Comparison of ENCODE assay signal across 9 mouse cellular contexts in genomic region chr15:85645971-85646638, GRCm38 (mm10).
DNase-seq lines count a peak whose midpoint lies in the region; ATAC-seq lines count a peak whose summit lies in the region.
"Had no signal": no experiment of that assay in that cellular context is flagged by ENCODE, and none has a peak within 500 bp of the region (broad histone marks: within the 10 kb centered on the region; RNA-seq: fewer than 3 reads in every experiment).

No protein-coding gene starts in this region.

- peak; percentile 54 for ATAC-seq in forebrain, embryonic 16.5 days
- ATAC-seq in limb, embryonic 13.5 days (ENCODE audit: low FRiP score, low read depth) = peak; percentile 72
- ATAC-seq in midbrain, embryonic 12.5 days (ENCODE audit: low FRiP score, low read depth) = peak; percentile 49; the same call in 1 of the 2 replicates
- ATAC-seq in stomach, embryonic 15.5 days (ENCODE audit: insufficient read depth, low FRiP score, low read depth) = no peak

- H3K4me3 ChIP-seq in forebrain, embryonic 16.5 days (replicated peaks; ENCODE audit: low read length) = peak overlapping the region; percentile 46
- peak overlapping the region; percentile 40 for H3K4me3 ChIP-seq in hindbrain, embryonic 10.5 days
- H3K4me3 ChIP-seq in limb, embryonic 13.5 days = peak overlapping the region; percentile 50
- peak overlapping the region; percentile 28 for H3K4me3 ChIP-seq in midbrain, embryonic 12.5 days
- H3K4me3 ChIP-seq in stomach, embryonic 15.5 days (replicated peaks) = peak overlapping the region; percentile 53
- H3K4me3 ChIP-seq: erythroblast, embryonic 14.5 days had no signal

- 1% methylated on average over 33 of the region's 33 CpGs for WGBS in forebrain, embryonic 16.5 days
- WGBS in hindbrain, embryonic 10.5 days = 3% methylated on average over 33 of the region's 33 CpGs
- WGBS in limb, embryonic 13.5 days = 1% methylated on average over 33 of the region's 33 CpGs
- WGBS in midbrain, embryonic 12.5 days = 2% methylated on average over 33 of the region's 33 CpGs
- WGBS in stomach, embryonic 15.5 days = 1% methylated on average over 33 of the region's 33 CpGs

- H3K4me2 ChIP-seq in forebrain, embryonic 16.5 days (ENCODE audit: low read length) = peak overlapping the region; percentile 78
- peak overlapping the region; percentile 74 for H3K4me2 ChIP-seq in limb, embryonic 13.5 days (replicated peaks)
- H3K4me2 ChIP-seq in midbrain, embryonic 12.5 days (replicated peaks) = peak overlapping the region; percentile 54
- peak overlapping the region; percentile 92 for H3K4me2 ChIP-seq in stomach, embryonic 15.5 days

- H3K36me3 ChIP-seq in forebrain, embryonic 16.5 days (ENCODE audit: control insufficient read depth, insufficient read depth) = no peaks in the 10 kb centered on the region
- no peaks in the 10 kb centered on the region for H3K36me3 ChIP-seq in hindbrain, embryonic 10.5 days
- no peaks in the 10 kb centered on the region for H3K36me3 ChIP-seq in limb, embryonic 13.5 days
- no peaks in the 10 kb centered on the region for H3K36me3 ChIP-seq in midbrain, embryonic 12.5 days
- H3K36me3 ChIP-seq in stomach, embryonic 15.5 days = no peaks in the 10 kb centered on the region

- H3K27ac ChIP-seq in forebrain, embryonic 16.5 days (ENCODE audit: low read length) = peak overlapping the region; percentile 84
- H3K27ac ChIP-seq in hindbrain, embryonic 10.5 days = peak overlapping the region; percentile 50; the same call in 1 of the 2 replicates
- peak overlapping the region; percentile 89 for H3K27ac ChIP-seq in limb, embryonic 13.5 days
- 0 out of 2 replicates have a peak overlapping the region, but pooled peaks have one; percentile 4 for H3K27ac ChIP-seq in midbrain, embryonic 12.5 days (replicated peaks)
- peak overlapping the region; percentile 67 for H3K27ac ChIP-seq in stomach, embryonic 15.5 days

- peaks cover 28% of the 10 kb centered on the region for H3K4me1 ChIP-seq in forebrain, embryonic 16.5 days (replicated peaks; ENCODE audit: control insufficient read depth, insufficient read depth, low read length)
- H3K4me1 ChIP-seq in hindbrain, embryonic 10.5 days (replicated peaks) = peaks cover 15% of the 10 kb centered on the region
- peaks cover 40% of the 10 kb centered on the region for H3K4me1 ChIP-seq in limb, embryonic 13.5 days
- H3K4me1 ChIP-seq in midbrain, embryonic 12.5 days = peaks cover 17% of the 10 kb centered on the region
- H3K4me1 ChIP-seq in stomach, embryonic 15.5 days = peaks cover 19% of the 10 kb centered on the region

- H3K9ac ChIP-seq in forebrain, embryonic 16.5 days (replicated peaks; ENCODE audit: low read depth, low read length) = peak overlapping the region; percentile 84
- peak overlapping the region; percentile 78 for H3K9ac ChIP-seq in limb, embryonic 13.5 days
- H3K9ac ChIP-seq in midbrain, embryonic 12.5 days (replicated peaks) = peak overlapping the region; percentile 49; the same call in 1 of the 2 replicates
- peak overlapping the region; percentile 72 for H3K9ac ChIP-seq in stomach, embryonic 15.5 days

- no peaks in the 10 kb centered on the region for H3K9me3 ChIP-seq in forebrain, embryonic 16.5 days (ENCODE audit: control insufficient read depth, low read length)
- no peaks in the 10 kb centered on the region for H3K9me3 ChIP-seq in hindbrain, embryonic 10.5 days
- H3K9me3 ChIP-seq in limb, embryonic 13.5 days = no peaks in the 10 kb centered on the region
- no peaks in the 10 kb centered on the region for H3K9me3 ChIP-seq in midbrain, embryonic 12.5 days
- H3K9me3 ChIP-seq in stomach, embryonic 15.5 days = no peaks in the 10 kb centered on the region

- peak; percentile 37 to 49 for DNase-seq in CD8-positive naive resting alpha-beta T cell, adult 2 months (ENCODE audit: low read depth in 2 of 2, low spot score in 2 of 2)
- peak; percentile 72 for DNase-seq in adrenal gland, adult 8-10 months
- DNase-seq in hindbrain, embryonic 10.5 days (ENCODE audit: low spot score) = peak; percentile 50
- no peak for DNase-seq in layer of hippocampus, postnatal 25 days (ENCODE audit: extremely low spot score in 1 of 2, low spot score in 1 of 2)

- H3K27me3 ChIP-seq in forebrain, embryonic 16.5 days (replicated peaks; ENCODE audit: control insufficient read depth, insufficient read depth, low read length) = no peaks in the 10 kb centered on the region; the same call in 1 of the 2 replicates
- H3K27me3 ChIP-seq in hindbrain, embryonic 10.5 days (ENCODE audit: insufficient read depth, poor library complexity, severe bottlenecking) = peaks cover 99% of the 10 kb centered on the region
- 0 out of 2 replicates have a peak, but pooled peaks cover 4% of the 10 kb centered on the region for H3K27me3 ChIP-seq in limb, embryonic 13.5 days
- peaks cover 98% of the 10 kb centered on the region for H3K27me3 ChIP-seq in midbrain, embryonic 12.5 days
- H3K27me3 ChIP-seq in stomach, embryonic 15.5 days (replicated peaks) = no peaks in the 10 kb centered on the region

Comparison
In these comparisons a context has a peak if more than half of its experiments do, and no peak if none do; other contexts are left out.
1. DNase-seq: peak in CD8-positive naive resting alpha-beta T cell, adult 2 months (2 of 2), adrenal gland, adult 8-10 months (single experiment) and hindbrain, embryonic 10.5 days (single experiment); none in layer of hippocampus, postnatal 25 days (0 of 2).
2. H3K27ac ChIP-seq: peak in every context shown above with its lines; median percentile 89 in limb, embryonic 13.5 days; 84 in forebrain, embryonic 16.5 days; 67 in stomach, embryonic 15.5 days; 50 in hindbrain, embryonic 10.5 days; 4 in midbrain, embryonic 12.5 days.
3. Peak in every context shown above with its lines, with median percentiles within 50 percentile points of each other: H3K4me2 ChIP-seq, H3K4me3 ChIP-seq and H3K9ac ChIP-seq.